Mouse (Mus musculus): ENCODE data around the gene Gm8265. TPM values are rescaled to one million over a fixed set of nuclear protein-coding genes. Genes with fewer than 3 reads are reported as not detected.

The Gm8265 gene
- not detected for polyA plus RNA-seq (2017; shearing (Covaris generic))

DNA sequence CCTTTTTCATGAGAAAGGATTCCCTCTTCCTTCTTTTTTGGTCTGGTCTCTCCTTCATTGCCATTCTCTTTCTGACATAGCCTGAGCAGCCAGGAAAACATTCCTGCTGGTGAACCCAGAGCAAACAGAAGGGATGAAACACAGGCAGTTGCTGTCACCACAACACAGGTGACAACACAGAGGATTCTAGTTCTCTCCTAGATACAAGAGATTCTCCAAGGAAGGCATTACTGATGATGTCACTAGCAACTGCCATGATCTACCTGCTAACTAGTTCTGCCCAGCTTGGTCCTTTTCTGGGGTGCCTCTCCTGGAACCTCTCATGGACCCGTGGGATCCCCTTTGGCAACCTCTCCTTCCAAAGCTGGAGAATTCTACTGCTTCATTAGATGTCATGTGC, at the start of gene Gm8265:
Gm8265 (minus strand) TSS at position 101 of the 400 bp plus-strand sequence.

Other genes with a start within 250 kb of the Gm8265 start
- gene Gm3500, start 244.0 kb downstream of the Gm8265 start, polyA plus RNA-seq (2017; shearing (Covaris generic)) = 10 to 100 TPM in 1 of 2 experiments, not detected in 1; 12.7 TPM
- 1 to 10 TPM in 1 of 2 experiments, under 1 TPM in 1; 0.95 to 2.3 TPM for gene Gm3194, start 177.6 kb downstream of the Gm8265 start, polyA plus RNA-seq (2017; shearing (Covaris generic))
- under 1 TPM in 1 of 2 experiments, not detected in 1; 0.20 TPM for gene Gm8246, start 155.2 kb downstream of the Gm8265 start, polyA plus RNA-seq (2017; shearing (Covaris generic))
- not detected for gene Gm3187, start 148.8 kb downstream of the Gm8265 start, polyA plus RNA-seq (2017; shearing (Covaris generic))
- gene Gm3488, start 131.4 kb downstream of the Gm8265 start, polyA plus RNA-seq (2017; shearing (Covaris generic)) = 10 to 100 TPM in 1 of 2 experiments, 1 to 10 TPM in 1; 1.6 to 10.8 TPM
- gene Gm3532, start 94.5 kb downstream of the Gm8265 start, polyA plus RNA-seq (2017; shearing (Covaris generic)) = under 1 TPM; 0.18 to 0.21 TPM
- not detected for gene Gm9603, start 54.4 kb upstream of the Gm8265 start, polyA plus RNA-seq (2017; shearing (Covaris generic))
- gene Gm3373, start 108.5 kb upstream of the Gm8265 start, polyA plus RNA-seq (2017; shearing (Covaris generic)) = 1 to 10 TPM; 1.2 to 3.3 TPM
- gene Gm3383, start 175.0 kb upstream of the Gm8265 start, polyA plus RNA-seq (2017; shearing (Covaris generic)) = 1 to 10 TPM; 2.5 to 5.3 TPM
- gene Gm3424, start 197.3 kb upstream of the Gm8265 start, polyA plus RNA-seq (2017; shearing (Covaris generic)) = not detected
- 1 to 10 TPM in 1 of 2 experiments, under 1 TPM in 1; 0.97 to 2.0 TPM for gene Gm8237, start 247.4 kb upstream of the Gm8265 start, polyA plus RNA-seq (2017; shearing (Covaris generic))